Mouse (Mus musculus): ENCODE measurements around the gene Fhit. TPM values are rescaled to one million over a fixed set of nuclear protein-coding genes. Genes with fewer than 3 reads are reported as not detected.
A peak's percentile ranks its signal among the peaks of the same experiment; 100 is the strongest.

Fhit gene
- polyA plus RNA-seq, 1 experiment from 2014 or later = 12.6 TPM

- Histone ChIP-seq H3K36me3 (replicated peaks; ENCODE audit: control insufficient read depth, insufficient read depth) (no peaks in the 10 kb centered on the region), H3K27me3 (ENCODE audit: control insufficient read depth, insufficient read depth, low read length) (no peaks in the 10 kb centered on the region), H3K9me3 (ENCODE audit: control insufficient read depth, low read length) (no peaks in the 10 kb centered on the region), H3K9ac (no peak overlapping the region), H3K4me2 (replicated peaks) (no peak overlapping the region), H3K27ac (no peak overlapping the region), H3K4me1 (replicated peaks; ENCODE audit: control insufficient read depth, insufficient read depth, low read length) (0 out of 2 replicates have a peak, but pooled peaks cover 6% of the 10 kb centered on the region), H3K4me3 (replicated peaks; ENCODE audit: low read length) (no peak overlapping the region)
- DNase-seq (ENCODE audit: low spot score) (no peak), ATAC-seq (ENCODE audit: low FRiP score) (no peak)
- 48% methylated on average over 1 of the region's 1 CpGs for WGBS
Measured at GRCm38 (mm10) chr14:9619840-9620239, 1542.0 kb downstream of the Fhit start.

- Histone ChIP-seq H3K9ac (no peak overlapping the region), H3K9me3 (ENCODE audit: control insufficient read depth, low read length) (no peaks in the 10 kb centered on the region), H3K4me2 (replicated peaks) (no peak overlapping the region), H3K36me3 (replicated peaks; ENCODE audit: control insufficient read depth, insufficient read depth) (no peaks in the 10 kb centered on the region), H3K4me1 (replicated peaks; ENCODE audit: control insufficient read depth, insufficient read depth, low read length) (no peaks in the 10 kb centered on the region), H3K27me3 (ENCODE audit: control insufficient read depth, insufficient read depth, low read length) (no peaks in the 10 kb centered on the region), H3K27ac (no peak overlapping the region), H3K4me3 (replicated peaks; ENCODE audit: low read length) (no peak overlapping the region)
- DNase-seq (ENCODE audit: low spot score) = no peak
- ATAC-seq (ENCODE audit: low FRiP score) = no peak
- WGBS = 95% methylated on average over 3 of the region's 3 CpGs
Measured at GRCm38 (mm10) chr14:9613126-9613525, 1548.7 kb downstream of the Fhit start.

GRCm38 (mm10) chr14:9609120-9609519 is 1552.7 kb downstream of the Fhit start:
- Histone ChIP-seq H3K27me3 (ENCODE audit: control insufficient read depth, insufficient read depth, low read length) (no peaks in the 10 kb centered on the region), H3K36me3 (replicated peaks; ENCODE audit: control insufficient read depth, insufficient read depth) (no peaks in the 10 kb centered on the region), H3K4me1 (replicated peaks; ENCODE audit: control insufficient read depth, insufficient read depth, low read length) (no peaks in the 10 kb centered on the region), H3K4me2 (replicated peaks) (no peak overlapping the region), H3K4me3 (replicated peaks; ENCODE audit: low read length) (no peak overlapping the region), H3K9me3 (ENCODE audit: control insufficient read depth, low read length) (no peaks in the 10 kb centered on the region), H3K27ac (no peak overlapping the region), H3K9ac (no peak overlapping the region)
- WGBS = 77% methylated on average over 7 of the region's 7 CpGs
- no peak for ATAC-seq (ENCODE audit: low FRiP score)
- DNase-seq (ENCODE audit: low spot score) = no peak

DNA sequence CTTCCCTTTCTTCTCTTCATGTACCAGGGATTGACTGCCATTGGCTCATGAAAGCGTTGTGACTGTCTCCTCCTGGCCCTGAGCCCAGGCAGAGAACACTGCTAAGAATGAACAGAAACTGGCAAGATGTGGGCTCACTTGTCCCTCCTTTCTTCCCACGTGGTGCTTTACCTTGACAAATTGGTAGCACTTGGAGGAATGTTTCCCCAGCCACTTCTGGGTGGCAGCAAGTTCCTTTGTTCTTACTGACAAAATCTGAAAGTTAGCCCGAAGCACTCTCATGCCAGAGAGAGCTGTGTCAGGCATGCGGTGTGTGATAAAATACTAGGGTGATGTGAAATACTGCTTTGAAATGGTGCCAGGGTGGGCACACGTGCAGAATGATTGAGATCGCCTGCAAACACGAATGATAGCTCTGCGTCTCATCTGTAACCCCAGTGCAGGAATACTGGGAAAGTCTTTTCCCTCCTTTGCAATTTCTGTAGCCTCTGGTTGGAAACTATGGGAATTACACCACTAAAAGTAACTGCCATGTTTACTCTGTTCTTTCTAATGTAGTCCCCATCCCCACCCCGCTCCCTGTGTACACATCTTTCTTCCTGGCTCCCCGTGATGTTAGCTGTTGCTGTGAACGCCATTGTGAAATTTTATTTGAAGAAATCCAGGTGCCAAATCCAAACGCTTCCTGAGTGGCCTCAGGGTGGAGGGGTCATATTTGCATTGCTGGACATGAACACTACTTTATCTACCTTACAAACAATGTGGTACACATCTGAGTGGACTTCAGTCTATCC is 1555.1 kb downstream of the Fhit start:
- Histone ChIP-seq H3K9ac (no peak overlapping the region), H3K9me3 (ENCODE audit: control insufficient read depth, low read length) (no peaks in the 10 kb centered on the region), H3K4me2 (replicated peaks) (no peak overlapping the region), H3K36me3 (replicated peaks; ENCODE audit: control insufficient read depth, insufficient read depth) (no peaks in the 10 kb centered on the region), H3K4me3 (replicated peaks; ENCODE audit: low read length) (no peak overlapping the region), H3K27ac (no peak overlapping the region), H3K4me1 (replicated peaks; ENCODE audit: control insufficient read depth, insufficient read depth, low read length) (no peaks in the 10 kb centered on the region), H3K27me3 (ENCODE audit: control insufficient read depth, insufficient read depth, low read length) (no peaks in the 10 kb centered on the region)
- WGBS = 64% methylated on average over 12 of the region's 12 CpGs
- ATAC-seq (ENCODE audit: low FRiP score) = peak; percentile 86
- DNase-seq (ENCODE audit: low spot score) = peak; percentile 45

DNA sequence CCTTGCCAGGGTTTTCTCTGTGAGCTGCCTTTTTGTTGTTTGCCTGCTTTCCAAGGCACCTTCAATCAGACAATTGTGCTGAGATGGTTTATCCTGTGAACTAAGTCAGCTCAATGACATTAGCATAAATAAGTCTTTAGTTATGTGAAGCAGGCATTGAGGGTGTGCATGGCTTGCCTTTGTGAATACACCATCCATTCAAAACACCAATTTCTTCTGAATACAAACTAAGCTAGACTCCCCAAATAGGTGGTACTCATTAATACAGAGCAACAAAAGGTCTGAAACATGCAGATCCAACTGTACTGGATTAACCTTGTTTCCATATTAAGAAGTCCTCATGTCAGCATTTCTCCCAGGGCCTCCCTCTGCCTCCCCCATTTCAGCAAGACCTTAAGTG is 1561.6 kb downstream of the Fhit start:
- Histone ChIP-seq H3K9ac (no peak overlapping the region), H3K36me3 (replicated peaks; ENCODE audit: control insufficient read depth, insufficient read depth) (no peaks in the 10 kb centered on the region), H3K27me3 (ENCODE audit: control insufficient read depth, insufficient read depth, low read length) (no peaks in the 10 kb centered on the region), H3K9me3 (ENCODE audit: control insufficient read depth, low read length) (no peaks in the 10 kb centered on the region), H3K4me3 (replicated peaks; ENCODE audit: low read length) (no peak overlapping the region), H3K4me2 (replicated peaks) (no peak overlapping the region), H3K4me1 (replicated peaks; ENCODE audit: control insufficient read depth, insufficient read depth, low read length) (no peaks in the 10 kb centered on the region), H3K27ac (no peak overlapping the region)
- DNase-seq (ENCODE audit: low spot score) = no peak
- ATAC-seq (ENCODE audit: low FRiP score) = peak; percentile 36; the same call in 1 of the 2 replicates

- H3K9me3 ChIP-seq (ENCODE audit: control insufficient read depth, low read length) = no peaks in the 10 kb centered on the region
- H3K9ac ChIP-seq = no peak overlapping the region
- whole genome bisulfite sequencing = 12% methylated on average over 5 of the region's 5 CpGs
- H3K4me3 ChIP-seq (replicated peaks; ENCODE audit: low read length) = no peak overlapping the region
- no peaks in the 10 kb centered on the region for H3K27me3 ChIP-seq (ENCODE audit: control insufficient read depth, insufficient read depth, low read length)
- no peak overlapping the region for H3K27ac ChIP-seq
- no peaks in the 10 kb centered on the region for H3K36me3 ChIP-seq (replicated peaks; ENCODE audit: control insufficient read depth, insufficient read depth)
- H3K4me1 ChIP-seq (replicated peaks; ENCODE audit: control insufficient read depth, insufficient read depth, low read length) = no peaks in the 10 kb centered on the region
- ATAC-seq (ENCODE audit: low FRiP score) = peak; percentile 71
- peak; percentile 65 for DNase-seq (ENCODE audit: low spot score)
- H3K4me2 ChIP-seq (replicated peaks) = no peak overlapping the region
Measured at GRCm38 (mm10) chr14:9597460-9597977, 1564.3 kb downstream of the Fhit start.

DNA sequence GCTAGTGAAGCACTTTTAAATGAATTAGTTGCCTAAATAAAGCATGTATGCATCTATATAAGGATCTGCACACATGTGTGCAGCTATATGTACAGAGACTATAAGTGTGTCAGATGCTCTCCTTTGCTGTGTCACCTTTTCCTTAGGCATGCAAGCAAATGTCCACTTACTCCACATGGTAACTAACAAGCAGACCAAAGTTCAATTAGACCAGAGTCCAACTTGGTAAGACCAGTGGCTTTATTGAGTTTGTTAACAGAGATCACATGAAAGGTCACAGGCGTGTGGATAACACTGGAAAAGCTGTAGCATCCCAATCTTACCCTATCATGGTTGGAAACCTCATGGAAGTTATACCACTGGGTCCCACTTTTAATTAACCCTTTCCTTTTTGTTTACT is 1572.7 kb downstream of the Fhit start:
- Histone ChIP-seq H3K9ac (no peak overlapping the region), H3K27me3 (ENCODE audit: control insufficient read depth, insufficient read depth, low read length) (no peaks in the 10 kb centered on the region), H3K4me2 (replicated peaks) (no peak overlapping the region), H3K4me1 (replicated peaks; ENCODE audit: control insufficient read depth, insufficient read depth, low read length) (no peaks in the 10 kb centered on the region), H3K9me3 (ENCODE audit: control insufficient read depth, low read length) (no peaks in the 10 kb centered on the region), H3K4me3 (replicated peaks; ENCODE audit: low read length) (no peak overlapping the region), H3K27ac (no peak overlapping the region), H3K36me3 (replicated peaks; ENCODE audit: control insufficient read depth, insufficient read depth) (no peaks in the 10 kb centered on the region)
- WGBS = 97% methylated on average over 1 of the region's 1 CpGs
- ATAC-seq (ENCODE audit: low FRiP score) (no peak), DNase-seq (ENCODE audit: low spot score) (no peak)

GRCm38 (mm10) chr14:9587900-9588299 is 1573.9 kb downstream of the Fhit start:
- no peak for DNase-seq (ENCODE audit: low spot score)
- H3K4me1 ChIP-seq (replicated peaks; ENCODE audit: control insufficient read depth, insufficient read depth, low read length) = no peaks in the 10 kb centered on the region
- H3K27ac ChIP-seq = no peak overlapping the region
- ATAC-seq (ENCODE audit: low FRiP score) = no peak
- H3K36me3 ChIP-seq (replicated peaks; ENCODE audit: control insufficient read depth, insufficient read depth) = no peaks in the 10 kb centered on the region
- H3K9ac ChIP-seq = no peak overlapping the region
- H3K9me3 ChIP-seq (ENCODE audit: control insufficient read depth, low read length) = no peaks in the 10 kb centered on the region
- H3K27me3 ChIP-seq (ENCODE audit: control insufficient read depth, insufficient read depth, low read length) = no peaks in the 10 kb centered on the region
- no peak overlapping the region for H3K4me3 ChIP-seq (replicated peaks; ENCODE audit: low read length)
- WGBS = 89% methylated on average over 4 of the region's 4 CpGs
- no peak overlapping the region for H3K4me2 ChIP-seq (replicated peaks)

DNA sequence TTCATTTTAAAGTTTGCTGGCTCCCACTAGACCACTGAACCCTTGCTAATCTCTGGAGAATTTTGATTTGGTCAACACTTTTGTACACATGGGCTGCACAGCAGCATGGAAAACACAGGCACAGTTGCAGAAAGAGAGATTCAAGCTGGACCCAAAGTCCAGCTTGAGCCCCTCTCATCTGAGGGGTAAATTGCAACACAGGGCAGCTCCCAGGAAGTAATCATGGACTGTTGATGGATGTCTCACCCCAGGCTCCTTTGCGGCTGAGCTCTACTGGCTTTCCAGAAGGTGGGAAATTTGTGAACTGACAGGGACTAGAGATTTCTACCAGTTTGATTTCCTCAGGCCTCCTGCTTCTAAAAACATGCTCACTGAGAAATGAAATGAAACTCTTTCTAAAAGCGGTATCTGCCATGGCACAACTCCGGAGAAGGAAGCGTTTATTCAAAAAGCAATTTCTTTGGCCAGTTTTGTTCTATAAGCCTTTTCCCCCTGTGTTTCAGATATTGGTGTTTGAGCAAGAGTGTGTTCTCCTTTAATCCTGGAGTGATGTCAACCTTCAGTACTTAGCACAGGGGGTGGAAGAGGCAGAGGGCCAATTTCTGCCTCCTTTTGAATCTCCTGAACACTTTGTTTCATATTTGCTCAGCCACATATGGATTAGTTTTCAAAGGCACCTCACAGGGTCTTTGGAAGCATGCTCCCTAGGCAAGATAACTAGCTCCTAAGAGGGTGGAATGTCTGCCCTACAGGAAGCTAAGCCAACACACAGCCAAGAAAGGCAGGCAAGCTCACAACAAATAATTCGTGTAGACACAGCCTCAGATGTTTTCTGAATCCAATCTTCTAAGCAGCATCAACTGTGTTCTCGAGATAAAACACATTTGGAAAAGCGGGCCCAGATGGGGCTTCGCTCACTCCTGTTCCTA is 1578.3 kb downstream of the Fhit start:
- Histone ChIP-seq H3K9ac (no peak overlapping the region), H3K4me3 (replicated peaks; ENCODE audit: low read length) (no peak overlapping the region), H3K27ac (no peak overlapping the region), H3K4me1 (replicated peaks; ENCODE audit: control insufficient read depth, insufficient read depth, low read length) (no peaks in the 10 kb centered on the region), H3K36me3 (replicated peaks; ENCODE audit: control insufficient read depth, insufficient read depth) (no peaks in the 10 kb centered on the region), H3K9me3 (ENCODE audit: control insufficient read depth, low read length) (no peaks in the 10 kb centered on the region), H3K4me2 (replicated peaks) (no peak overlapping the region), H3K27me3 (ENCODE audit: control insufficient read depth, insufficient read depth, low read length) (no peaks in the 10 kb centered on the region)
- WGBS = 81% methylated on average over 8 of the region's 8 CpGs
- ATAC-seq (ENCODE audit: low FRiP score) = no peak
- DNase-seq (ENCODE audit: low spot score) = no peak
